Mouse (Mus musculus): ENCODE data around the gene Isoc2b.
"Not testable (repeated sequence)": the region's sequence is repeated elsewhere in the genome, so short reads cannot be mapped to it uniquely, and the experiment has no call there.

Gene Isoc2b

DNA sequence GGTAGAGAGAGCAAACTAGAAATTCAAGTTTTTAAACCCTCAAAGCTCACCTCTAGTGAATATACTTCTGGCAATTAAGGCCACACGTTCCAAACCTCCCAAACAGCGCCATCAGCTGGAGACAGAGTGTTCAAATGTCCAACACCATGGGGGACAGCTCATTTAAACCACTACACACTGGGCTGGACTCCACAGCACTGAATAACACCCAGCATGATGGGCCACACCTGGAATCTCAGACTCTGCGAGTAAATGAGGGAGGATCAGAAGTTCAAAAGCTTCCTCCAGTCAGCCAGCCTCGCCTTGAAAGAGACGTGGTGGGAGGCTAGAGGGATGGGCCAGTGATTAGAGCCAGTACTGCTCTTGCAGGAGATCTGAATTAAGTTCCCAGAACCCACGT lies at the start of gene Isoc2b:
Gene Isoc2b (minus strand): TSS at position 126 of the 400 bp plus-strand sequence.
- DNase-seq (ENCODE audit: low read depth, low spot score) = no peak

DNA sequence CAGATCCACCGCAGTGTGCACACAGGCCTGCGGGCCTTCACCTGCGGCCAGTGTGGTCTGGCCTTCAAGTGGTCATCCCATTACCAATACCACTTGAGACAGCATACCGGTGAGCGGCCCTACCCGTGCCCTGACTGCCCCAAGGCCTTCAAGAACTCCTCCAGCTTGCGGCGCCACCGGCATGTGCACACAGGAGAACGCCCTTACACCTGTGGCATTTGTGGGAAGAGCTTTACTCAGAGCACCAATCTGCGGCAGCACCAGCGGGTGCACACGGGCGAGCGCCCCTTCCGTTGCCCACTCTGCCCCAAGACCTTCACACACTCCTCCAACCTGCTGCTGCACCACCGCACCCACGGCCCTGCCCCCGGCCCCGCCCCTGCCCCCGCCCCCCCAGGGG lies 49.0 kb upstream of the Isoc2b start:
- no peak for DNase-seq (ENCODE audit: low read depth, low spot score)

DNA sequence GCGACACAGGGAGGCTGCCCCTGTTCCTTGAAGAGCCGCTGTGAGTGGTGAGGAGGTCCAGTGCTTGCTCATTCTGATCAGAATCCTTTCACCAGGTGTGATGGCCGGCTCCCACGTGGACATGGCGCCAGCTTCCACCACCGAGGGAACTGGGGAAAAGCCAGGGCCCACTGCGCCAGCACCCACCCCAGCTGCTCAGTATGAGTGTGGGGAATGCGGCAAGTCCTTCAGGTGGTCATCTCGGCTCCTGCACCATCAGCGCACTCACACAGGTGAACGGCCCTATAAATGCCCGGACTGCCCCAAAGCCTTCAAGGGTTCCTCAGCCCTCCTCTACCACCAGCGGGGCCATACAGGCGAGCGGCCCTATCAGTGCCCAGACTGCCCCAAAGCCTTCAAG lies 48.6 kb upstream of the Isoc2b start:
- DNase-seq (ENCODE audit: low read depth, low spot score) = no peak

DNA sequence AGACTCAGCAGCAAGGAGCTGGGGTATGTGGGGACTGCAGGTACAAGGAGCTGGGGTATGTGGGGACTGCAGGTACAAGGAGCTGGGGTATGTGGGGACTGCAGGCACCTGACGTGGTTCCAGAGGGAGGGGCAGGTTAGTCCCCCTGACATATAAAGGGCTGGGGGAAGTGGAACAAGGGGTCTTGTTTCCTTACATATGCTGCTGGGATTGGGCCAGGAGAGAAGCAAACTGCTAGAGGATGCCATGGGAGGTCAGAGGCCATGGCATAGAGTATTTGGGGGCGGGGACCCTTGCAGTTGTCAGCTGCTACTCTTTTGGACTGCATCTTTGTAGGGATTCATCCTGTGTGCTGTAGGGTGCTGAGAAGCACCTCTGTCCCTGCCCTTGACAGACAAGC lies 47.4 kb upstream of the Isoc2b start:
- DNase-seq (ENCODE audit: low read depth, low spot score) = no peak

DNA sequence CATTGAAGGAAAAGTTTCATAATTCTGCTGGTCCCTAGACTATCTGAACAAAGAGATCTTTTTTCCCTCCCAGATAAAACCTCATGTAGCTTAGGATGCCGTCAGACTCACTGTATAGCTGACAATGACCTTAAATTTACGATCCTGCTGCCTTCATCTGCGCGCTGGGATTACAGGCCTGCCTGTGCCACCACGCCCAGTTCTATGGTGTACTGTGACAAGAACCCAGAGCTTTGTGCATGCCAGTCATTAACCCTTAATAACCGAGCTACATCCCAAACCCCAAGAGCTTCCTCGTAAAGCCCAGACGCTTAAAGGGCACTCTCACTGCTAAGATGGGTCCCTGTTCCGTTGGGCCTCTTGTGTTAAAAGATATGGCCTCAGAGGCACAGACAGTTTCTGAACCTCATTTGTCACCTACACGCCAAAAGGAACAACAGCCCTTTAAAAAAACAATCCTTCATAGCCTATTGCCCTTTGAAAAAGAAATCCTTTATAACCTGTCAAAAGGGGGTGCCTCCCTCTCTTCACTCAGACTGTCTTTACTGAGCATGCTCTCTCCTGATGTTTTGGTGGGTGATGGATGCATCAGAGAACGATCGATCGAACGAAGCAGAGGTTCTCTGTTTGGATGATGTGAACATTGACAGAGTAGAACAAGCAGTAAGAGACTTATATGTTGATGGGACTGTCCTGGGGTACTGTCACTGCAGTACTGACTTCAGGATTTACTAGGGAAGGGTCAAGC lies 45.8 kb upstream of the Isoc2b start:
- no peak for DNase-seq (ENCODE audit: low read depth, low spot score)

DNA sequence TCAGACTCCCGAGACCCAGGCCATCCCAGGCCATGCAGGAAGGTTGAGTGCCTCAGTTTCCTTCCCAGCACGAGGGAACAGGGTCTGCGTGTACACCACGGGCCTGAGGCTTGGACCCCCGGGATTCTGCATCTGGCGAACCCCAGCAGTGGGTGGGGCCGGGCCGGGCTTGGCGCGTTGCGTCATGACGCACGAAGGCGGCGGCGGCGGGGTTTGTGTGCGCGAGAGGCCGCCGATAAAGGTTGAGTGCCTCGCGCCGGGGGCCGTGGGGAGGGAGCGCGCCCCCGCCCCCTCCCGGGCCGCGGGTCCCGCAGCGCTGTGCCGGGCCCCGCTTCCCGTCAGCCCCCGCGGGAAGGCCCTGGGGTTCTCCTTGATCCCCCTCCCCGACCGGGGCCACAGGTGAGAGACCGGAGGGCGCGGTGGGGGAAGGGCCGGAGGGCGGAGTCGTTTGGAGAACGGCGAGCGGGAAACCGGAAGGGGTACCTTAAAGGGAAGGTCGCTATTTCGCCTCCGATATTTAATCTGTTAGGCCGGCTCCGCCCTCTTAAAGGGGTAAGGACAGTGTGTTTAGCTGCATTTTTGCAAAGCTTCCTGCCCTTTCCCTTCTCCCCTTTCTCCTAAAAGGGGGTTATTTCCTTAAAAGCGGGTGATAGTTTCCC lies 45.1 kb upstream of the Isoc2b start, which contains the start of gene Zfp628:
Gene Zfp628 (plus strand): TSS at position 211 of the 659 bp plus-strand sequence.
- peak; percentile 88 for DNase-seq (ENCODE audit: low read depth, low spot score)

DNA sequence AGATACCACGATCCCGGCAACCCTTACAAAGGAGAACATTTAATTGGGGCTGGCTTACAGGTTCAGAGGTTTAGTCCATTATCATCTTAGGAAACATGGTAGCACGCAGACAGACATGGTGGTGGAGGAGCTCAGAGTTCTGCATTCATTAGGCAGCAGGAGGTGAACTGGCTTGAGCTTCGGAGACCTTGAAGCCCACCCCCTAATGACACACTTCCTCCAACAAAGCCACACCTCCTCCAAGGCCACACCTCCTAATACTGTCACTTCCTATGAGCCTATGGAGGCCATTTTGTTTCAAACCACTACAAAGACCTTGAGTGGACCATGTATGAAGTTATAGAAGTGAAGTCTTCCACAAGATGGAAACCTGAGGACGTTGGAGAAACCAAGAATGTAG lies 42.2 kb upstream of the Isoc2b start:
- DNase-seq (ENCODE audit: low read depth, low spot score) = no peak

DNA sequence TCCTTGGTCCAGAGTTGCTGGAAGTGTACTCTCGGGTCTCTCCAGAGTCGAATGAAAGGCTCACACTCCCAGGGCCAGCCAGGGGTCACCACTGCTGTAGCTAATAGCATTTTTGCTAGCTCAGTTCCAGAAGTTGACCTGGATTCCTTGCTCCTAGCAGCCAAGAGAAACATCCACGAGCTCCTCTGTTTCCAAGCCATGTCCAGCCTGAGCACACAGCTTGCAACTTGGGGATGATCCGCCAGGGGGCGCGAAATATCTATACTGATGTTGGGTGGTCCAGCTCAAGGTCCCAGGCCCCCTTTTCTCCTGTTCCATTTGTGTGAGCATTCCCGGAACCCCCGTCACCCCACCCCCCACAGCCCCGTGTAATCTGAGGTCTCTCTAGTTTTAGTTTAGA lies 41.5 kb upstream of the Isoc2b start:
- DNase-seq (ENCODE audit: low read depth, low spot score) = no peak

DNA sequence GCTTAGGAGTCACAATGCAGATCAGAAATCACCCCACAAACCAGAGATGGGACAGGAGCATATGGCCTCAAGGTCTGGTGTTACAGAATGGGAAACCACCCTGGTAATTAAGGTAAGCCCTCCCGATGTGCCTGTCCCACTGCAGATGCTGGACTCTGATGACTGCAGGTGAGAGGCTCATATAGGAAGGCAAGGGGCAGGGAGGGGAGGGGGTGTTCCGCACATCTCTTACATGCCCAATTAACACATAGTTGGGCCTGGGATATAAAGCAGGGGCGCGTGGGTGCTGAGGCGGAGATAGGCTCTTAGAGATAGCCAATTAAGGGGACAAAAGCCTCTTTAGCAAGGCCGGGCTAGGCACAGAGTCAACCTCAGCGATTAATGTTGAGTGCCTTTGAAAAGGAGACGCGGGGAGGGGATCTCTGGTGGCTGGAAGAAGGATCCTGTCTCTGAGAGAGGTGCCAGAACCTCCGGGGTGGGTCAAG lies 36.5 kb upstream of the Isoc2b start, which contains the start of gene Gm36210:
Gene Gm36210 (minus strand): TSS at position 51 of the 485 bp plus-strand sequence.
- DNase-seq (ENCODE audit: low read depth, low spot score) = no peak

DNA sequence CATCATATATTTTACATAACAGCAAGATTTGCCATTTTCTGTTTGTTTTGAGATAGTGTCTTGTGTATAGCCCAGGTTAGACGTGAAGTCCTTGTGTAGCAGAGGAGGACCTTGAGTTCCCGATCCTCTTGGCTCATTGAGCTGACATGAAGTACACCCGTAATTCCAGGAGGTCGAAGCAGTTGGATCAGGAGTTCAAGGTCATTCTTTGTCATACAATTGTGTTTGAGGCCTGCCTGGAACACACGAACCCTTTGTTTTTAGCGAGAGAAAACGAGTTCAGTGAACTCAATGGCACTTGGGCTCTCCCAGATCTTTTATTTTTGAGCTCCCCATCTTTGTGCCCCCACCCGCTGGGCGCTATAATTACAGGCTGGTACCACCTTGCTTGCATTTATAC lies 32.3 kb upstream of the Isoc2b start:
- DNase-seq (ENCODE audit: low read depth, low spot score) = no peak

DNA sequence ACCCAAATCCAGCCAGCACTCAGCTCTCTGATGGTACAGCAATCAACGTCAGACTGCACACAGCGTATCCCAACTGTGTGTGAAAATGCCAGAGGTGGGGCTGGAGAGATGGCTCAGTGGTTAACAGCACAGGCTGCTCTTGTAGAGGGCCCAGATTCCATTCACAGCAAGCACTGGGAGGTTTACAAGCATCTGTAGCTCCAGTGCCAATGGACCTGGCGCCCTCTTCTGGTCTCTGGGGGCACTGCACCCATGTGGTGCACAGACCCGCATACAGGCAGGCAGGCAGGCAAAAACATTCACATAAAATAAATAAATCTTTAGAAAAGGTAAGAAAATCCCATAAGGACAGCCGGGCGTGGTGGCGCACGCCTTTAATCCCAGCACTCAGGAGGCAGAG lies 31.1 kb upstream of the Isoc2b start:
- no peak for DNase-seq (ENCODE audit: low read depth, low spot score)

DNA sequence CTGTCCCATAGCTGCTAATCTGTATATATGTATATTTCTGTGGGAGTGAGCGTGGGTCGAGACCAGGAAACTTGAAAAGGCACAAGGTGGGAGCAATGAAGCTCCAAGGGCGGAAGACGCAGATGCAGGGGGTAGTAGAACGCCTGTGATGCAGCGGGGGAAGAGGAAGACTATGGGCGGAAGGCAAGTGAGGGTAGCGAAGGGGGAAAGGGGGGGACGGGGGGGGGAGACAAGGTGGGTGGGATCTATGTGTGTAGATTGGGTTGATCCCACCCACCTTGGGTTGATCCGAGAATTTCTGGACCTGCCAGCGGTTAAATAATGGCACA lies 30.4 kb upstream of the Isoc2b start:
- DNase-seq (ENCODE audit: low read depth, low spot score) = no peak

DNA sequence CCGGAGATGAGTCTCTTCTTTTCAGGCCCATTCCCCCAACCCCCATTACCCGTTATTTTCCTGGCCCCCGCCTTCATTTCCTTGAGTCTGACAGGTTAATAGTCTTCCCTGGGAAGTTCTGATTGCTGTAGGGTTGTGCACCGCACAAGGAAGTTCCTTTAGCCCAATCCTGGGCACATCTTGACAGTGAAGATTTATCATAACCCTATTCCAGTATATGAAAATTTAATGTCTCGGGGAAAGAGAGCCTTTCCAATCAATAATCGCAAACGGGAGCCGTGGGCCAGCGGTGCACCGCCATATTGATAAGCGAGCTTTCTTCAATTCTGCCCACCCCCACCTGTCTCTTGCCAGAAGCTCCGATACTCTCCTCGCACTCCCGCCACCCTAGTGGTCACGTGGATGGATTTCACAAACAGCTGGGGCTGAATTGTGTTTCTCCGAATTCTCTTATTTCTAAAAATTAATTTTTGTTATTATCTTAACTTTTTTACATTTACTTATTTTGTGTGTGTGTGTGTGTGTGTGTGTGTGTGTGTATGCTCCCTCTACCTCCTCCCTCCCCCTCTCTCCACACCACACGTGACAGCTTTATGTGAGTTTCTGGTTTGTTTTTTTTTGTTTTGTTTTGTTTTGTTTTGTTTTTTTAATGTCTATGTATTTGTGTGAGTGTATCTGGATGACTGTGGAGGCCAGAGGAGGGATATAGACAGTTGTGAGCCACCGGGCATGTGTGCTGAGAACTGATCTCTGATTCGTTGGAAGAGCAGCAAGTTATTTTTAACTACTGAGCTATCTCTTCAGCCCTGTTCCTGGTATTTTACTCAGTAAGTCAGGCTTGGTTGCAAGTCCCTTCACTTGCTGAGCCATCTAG lies 29.8 kb upstream of the Isoc2b start:
- peak; percentile 76 for DNase-seq (ENCODE audit: low read depth, low spot score)

DNA sequence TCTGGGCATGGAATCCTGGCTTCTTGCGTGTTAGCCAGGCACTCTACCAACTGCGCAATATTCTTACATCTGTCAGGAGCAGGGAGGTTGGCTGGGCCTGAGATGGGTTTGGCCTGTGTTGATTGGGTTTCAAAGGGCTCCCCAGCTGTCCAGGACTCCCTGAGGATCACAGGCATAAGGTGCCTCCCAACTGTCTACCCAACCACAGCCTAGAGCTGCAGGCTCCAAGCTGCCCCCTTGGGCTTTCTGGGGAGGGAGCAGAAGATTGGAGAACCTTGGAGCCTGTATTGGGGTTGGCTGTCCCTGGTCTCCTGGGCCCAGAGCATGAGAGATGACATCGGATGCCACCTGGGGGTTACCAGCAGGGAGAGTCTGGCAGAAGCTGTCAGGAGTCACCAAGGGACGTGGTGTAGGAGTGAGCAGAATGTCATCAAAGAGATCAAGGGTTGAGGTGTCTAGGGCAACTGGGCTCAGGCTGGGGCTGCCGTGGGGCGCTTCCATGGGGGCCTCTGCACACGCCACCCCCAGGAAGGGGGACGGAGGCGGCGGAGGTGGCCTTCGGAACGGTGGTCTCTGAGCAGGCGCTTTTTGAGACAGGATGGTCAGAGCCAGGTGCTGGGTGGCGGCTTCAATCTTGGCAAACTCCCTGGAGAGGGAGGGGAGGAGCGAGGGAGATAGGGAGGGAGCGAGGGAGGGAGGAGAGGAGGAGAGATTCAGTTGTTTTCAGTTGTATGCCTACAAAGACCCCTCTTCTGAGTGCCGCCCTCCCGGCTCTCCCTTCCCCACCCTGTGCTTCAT lies 29.0 kb upstream of the Isoc2b start:
- DNase-seq (ENCODE audit: low read depth, low spot score) = peak; percentile 44

DNA sequence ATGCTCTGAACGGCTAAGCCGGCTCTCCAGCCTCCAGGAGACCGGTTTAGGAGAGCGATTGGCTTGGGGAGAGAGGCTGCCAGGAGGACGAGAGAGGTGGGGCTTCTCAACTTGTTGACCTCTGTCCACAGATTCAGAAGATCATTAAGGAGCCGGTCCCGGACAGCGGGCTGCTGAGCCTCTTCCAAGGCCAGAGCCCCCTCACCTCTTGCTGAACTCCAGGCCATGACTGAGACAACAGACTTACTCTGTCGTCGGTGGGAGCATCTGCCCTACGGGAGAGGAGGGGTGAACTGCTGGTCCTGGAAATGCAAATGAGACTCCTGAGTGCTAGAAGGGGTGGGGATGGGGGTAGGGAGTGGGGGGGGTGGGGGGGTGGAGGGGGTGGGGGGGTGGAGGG lies 25.1 kb upstream of the Isoc2b start:
- no peak for DNase-seq (ENCODE audit: low read depth, low spot score)

DNA sequence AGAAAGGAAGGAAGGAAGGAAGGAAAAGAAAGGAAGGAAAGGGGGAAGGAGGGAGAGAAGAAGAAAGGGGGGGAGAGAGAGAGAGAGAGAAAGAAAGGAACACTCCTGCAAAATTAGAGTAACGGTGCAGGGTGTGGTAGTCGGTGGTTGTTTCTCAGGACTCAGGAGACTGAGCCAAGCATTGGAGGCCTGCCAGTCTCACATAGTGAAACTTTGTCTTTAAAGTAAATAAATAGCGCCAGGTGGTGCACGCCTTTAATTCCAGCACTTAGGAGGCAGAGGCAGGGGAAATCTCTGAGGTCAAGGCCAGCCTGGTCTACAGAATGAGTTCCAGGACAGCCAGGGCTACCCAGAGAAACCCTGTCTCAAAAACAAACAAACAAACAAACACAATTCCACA lies 16.6 kb upstream of the Isoc2b start:
- no peak for DNase-seq (ENCODE audit: low read depth, low spot score)

DNA sequence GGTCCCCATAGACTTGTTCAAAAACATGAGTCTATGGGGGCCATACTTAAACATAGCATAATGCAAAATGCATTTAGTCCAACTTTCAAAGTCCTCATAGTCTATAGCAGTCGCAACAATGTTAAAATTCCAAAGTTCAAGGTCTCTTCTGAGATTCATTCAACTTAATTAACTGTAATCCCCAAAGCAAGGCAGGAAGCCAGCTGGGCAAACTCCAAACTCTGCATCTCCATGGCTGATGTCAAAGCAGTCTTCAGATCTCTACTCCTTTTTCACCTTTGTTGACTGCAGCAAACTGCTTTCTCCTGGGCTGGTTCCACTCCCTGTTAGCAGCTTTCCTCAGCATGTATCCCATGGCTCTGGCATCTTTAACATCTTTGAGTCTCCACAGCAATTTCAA lies 9.0 kb upstream of the Isoc2b start:
- DNase-seq (ENCODE audit: low read depth, low spot score) = not testable (repeated sequence)

DNA sequence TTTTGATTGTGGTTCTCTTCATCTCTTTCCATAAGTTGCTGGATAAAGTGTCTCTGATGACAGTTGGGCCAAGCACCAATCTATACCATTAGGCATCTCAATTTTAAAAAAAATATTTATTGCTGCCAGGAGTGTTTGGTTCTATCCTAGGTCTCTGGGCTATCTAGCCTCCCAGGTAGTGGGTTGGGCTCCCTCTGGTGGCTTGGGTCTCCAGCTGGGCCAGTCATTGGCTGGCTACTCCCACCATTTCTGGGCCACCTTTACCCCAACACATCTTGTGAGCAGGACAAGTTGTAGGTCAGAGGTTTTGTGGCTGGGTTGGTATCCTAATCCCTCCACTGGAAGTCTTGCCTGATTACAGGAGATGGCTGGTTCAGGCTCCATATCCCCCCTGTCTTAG lies 8.1 kb upstream of the Isoc2b start:
- DNase-seq (ENCODE audit: low read depth, low spot score) = no peak

DNA sequence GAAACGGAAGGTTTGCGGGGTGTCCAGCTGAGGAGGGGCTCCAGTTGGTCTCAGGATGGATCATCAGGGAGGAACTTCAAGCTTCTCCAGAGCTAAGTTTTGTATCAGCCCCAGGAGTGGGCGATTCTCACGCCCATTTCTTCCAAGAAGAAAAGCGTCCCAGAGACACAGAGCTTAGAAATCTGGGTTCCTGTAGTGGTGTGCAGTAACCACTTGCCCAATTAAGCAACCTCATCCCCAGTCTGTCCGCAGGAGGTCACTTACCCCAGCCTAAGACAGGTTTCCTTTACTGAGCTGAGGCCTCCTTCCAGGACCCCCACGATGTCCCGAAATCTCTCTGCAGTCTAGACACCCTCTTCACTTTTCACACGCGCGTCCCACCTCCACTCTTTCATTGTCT lies 7.2 kb upstream of the Isoc2b start:
- no peak for DNase-seq (ENCODE audit: low read depth, low spot score)

DNA sequence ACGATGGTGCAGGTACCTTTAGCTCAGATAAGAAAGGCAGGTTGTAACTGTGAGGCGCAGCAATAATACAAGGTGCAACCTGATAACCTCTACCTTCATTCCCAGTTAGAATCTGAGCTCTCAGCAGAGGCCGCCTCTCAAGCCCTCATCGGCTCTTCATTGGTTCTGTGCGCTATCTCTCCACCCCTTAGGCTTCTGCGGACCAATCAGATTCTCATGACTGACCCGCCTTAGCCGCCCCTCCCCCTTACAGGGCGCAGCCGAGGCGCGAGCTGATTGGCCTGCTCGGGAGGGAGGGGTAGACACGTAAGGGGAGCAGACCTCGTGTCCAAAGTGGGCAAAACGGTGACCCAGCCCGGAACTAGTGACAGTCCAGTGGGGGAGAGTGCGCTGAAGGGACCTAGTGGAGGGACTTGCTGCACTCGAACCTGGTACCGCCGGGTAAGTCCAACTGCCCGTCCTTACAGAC lies 6.7 kb upstream of the Isoc2b start, which contains the start of gene Isoc2a:
Gene Isoc2a (plus strand): TSS at position 401 of the 469 bp plus-strand sequence.
- peak; percentile 99 for DNase-seq (ENCODE audit: low read depth, low spot score)

DNA sequence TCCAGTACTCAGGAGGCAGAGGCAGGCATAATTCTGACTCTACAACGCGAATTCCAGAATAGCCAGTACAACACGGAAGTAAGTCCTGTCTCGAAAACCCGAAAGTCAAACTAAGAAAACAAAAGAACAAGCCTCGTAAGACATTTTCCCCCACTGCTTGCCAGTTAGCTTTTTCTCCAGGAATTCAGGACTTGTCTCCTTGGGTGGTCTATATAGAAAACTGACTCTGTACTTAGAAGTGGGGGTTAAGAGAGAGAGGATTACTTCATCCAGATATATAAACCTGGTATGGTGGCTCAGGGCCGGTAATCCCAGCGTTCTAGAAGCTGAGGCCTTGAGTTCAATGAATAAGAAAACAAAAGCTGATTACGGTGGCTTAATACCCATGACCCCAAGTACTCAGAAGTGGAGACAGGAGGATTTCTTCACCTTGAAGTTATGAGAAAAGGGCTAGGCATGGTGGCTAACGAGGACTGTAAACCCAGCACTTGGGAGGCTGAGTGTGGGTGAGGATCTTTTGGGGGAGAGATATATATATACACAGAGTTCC lies 3.4 kb downstream of the Isoc2b start:
- DNase-seq (ENCODE audit: low read depth, low spot score) = no peak
